Mouse (Mus musculus) kidney, embryonic 14.5 days (tissue): ENCODE data around the gene Plekho2. TPM values are rescaled to one million over a fixed set of nuclear protein-coding genes. Genes with fewer than 3 reads are reported as not detected.
A peak's percentile ranks its signal among the peaks of the same experiment; 100 is the strongest.

Experiments used
- ATAC-seq: fragments of 200-750 bp; cut with Nextera tagmentation; 2 replicates; pipeline ENCODE4 v1.8.0; 2017; ENCODE audit warnings: moderate number of reproducible peaks, mild to moderate bottlenecking, moderate TSS enrichment, moderate library complexity; ENCODE audit not compliant: low FRiP score, low TSS enrichment
- H3K27ac ChIP-seq: fragments of 300-500 bp; sonication (generic); 2 replicates; pipeline ENCODE4 v1.5.1; 2014; ENCODE audit warnings: low read depth, mild to moderate bottlenecking, low read length, moderate library complexity, mixed read lengths
- H3K27me3 ChIP-seq: fragments of 300-500 bp; sonication (generic); 2 replicates; pipeline ENCODE4 v1.6.1; 2014; ENCODE audit warnings: mild to moderate bottlenecking, low read length; ENCODE audit not compliant: control insufficient read depth, insufficient read depth
- H3K36me3 ChIP-seq: fragments of 300-500 bp; sonication (generic); 2 replicates; pipeline ENCODE4 v1.6.1; 2014; ENCODE audit warnings: low read length, mixed read lengths; ENCODE audit not compliant: control insufficient read depth, insufficient read depth
- H3K4me1 ChIP-seq: fragments of 300-500 bp; sonication (generic); 2 replicates; pipeline ENCODE4 v1.6.1; 2014; ENCODE audit warnings: low read length, mixed read lengths; ENCODE audit not compliant: control insufficient read depth, insufficient read depth
- H3K4me2 ChIP-seq: fragments of 300-500 bp; sonication (generic); replicated peaks from 2 replicates; pipeline ENCODE4 v1.6.1; 2014; ENCODE audit warnings: low read depth, mild to moderate bottlenecking, low read length
- H3K4me3 ChIP-seq: fragments of 300-500 bp; sonication (generic); 2 replicates; pipeline ENCODE4 v1.5.1; 2014; ENCODE audit warnings: mild to moderate bottlenecking, low read length
- H3K9ac ChIP-seq: fragments of 300-500 bp; sonication (generic); 2 replicates; pipeline ENCODE4 v1.6.1; 2014; ENCODE audit warnings: low read depth, mild to moderate bottlenecking, low read length, moderate library complexity
- H3K9me3 ChIP-seq: fragments of 300-500 bp; sonication (generic); 2 replicates; pipeline ENCODE4 v1.6.1; 2016; ENCODE audit warnings: low read length; ENCODE audit not compliant: control insufficient read depth
- WGBS: fragments of 180-500 bp; shearing (Covaris S2); extraction: QIAGEN DNeasy Blood & Tissue Kit; methylation state at CpG from one replicate; pipeline ENCODE4 v1.1.7; 2014; 5-methylcytosine and 5-hydroxymethylcytosine counted together
- polyA plus RNA-seq: library from polyadenylated mRNA; unstranded; fragments of >200 nt; fragmentation: Nextera tagmentation; extraction: Ambion mirVana; gene quantifications from 2 replicates; pipeline ENCODE4 v1.2.1, GENCODE M21; 2014

Gene Plekho2
- polyA plus RNA-seq, 1 experiment from 2014 or later, result 14.1 TPM

- Histone ChIP-seq H3K9me3 (no peaks in the 10 kb centered on the region), H3K27me3 (no peaks in the 10 kb centered on the region), H3K9ac (no peak overlapping the region), H3K27ac (no peak overlapping the region), H3K36me3 (no peaks in the 10 kb centered on the region), H3K4me2 (no peak overlapping the region), H3K4me3 (no peak overlapping the region), H3K4me1 (no peaks in the 10 kb centered on the region)
- 79% methylated on average over 7 of the region's 7 CpGs for WGBS
- ATAC-seq, result no peak
Measured at GRCm38 (mm10) chr9:65542111-65542524, 37.7 kb downstream of the Plekho2 start.

DNA sequence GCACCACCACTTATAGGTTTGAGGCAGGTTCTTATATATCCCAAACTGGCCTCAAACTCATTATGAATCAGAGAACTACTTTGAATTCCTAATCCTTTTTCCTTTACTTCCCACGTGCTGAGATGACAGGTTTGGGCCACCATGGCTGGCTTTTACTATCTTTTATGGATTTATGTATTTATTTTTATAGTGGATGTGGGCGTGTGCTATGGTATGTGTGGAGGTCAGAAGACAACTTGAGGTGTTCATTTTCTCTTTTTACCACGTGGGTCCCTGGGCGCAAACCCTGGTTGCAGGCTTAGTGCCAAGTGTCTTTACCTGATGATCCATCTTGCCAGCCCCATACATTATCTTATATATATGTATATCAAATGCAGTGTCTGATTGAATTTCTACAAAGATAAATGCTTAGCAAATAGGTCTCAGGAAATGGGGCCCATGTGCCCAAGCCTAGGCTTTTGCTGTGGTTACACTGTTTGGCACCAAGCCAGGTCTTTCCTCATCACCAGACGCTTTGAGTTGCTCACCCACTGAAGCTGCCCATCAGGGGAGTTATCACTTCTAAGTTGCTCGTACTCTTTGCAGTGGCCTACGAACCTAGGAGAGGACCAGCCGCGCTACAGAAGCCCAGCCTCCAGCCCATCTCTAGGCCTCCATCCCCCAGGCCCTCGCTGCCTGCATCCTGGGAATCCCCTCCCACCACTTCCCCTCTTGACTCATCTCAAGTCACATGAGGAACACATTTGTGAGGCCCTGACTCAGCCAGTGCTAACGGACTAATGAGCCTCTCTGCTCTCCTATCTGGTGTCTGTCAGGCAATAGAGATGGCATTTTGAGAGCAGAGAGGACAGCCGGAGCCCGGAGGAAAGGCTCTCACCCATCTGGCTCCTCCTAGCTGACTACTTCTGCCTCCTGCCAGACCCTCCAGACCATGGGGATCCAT lies 38.4 kb downstream of the Plekho2 start:
- peak; percentile 64; the same call in 1 of the 2 replicates for ATAC-seq
- Histone ChIP-seq H3K9ac (no peak overlapping the region), H3K4me3 (no peak overlapping the region), H3K27ac (no peak overlapping the region), H3K27me3 (no peaks in the 10 kb centered on the region), H3K4me1 (no peaks in the 10 kb centered on the region), H3K9me3 (no peaks in the 10 kb centered on the region), H3K4me2 (no peak overlapping the region), H3K36me3 (no peaks in the 10 kb centered on the region)
- 61% methylated on average over 13 of the region's 13 CpGs for WGBS

- Histone ChIP-seq H3K4me2 (no peak overlapping the region), H3K36me3 (no peaks in the 10 kb centered on the region), H3K27ac (no peak overlapping the region), H3K4me1 (no peaks in the 10 kb centered on the region), H3K9ac (no peak overlapping the region), H3K4me3 (no peak overlapping the region), H3K27me3 (no peaks in the 10 kb centered on the region), H3K9me3 (no peaks in the 10 kb centered on the region)
- ATAC-seq, result no peak
- 84% methylated on average over 9 of the region's 9 CpGs for WGBS
Measured at GRCm38 (mm10) chr9:65539697-65540096, 40.1 kb downstream of the Plekho2 start.

- Histone ChIP-seq H3K4me2 (no peak overlapping the region), H3K9me3 (no peaks in the 10 kb centered on the region), H3K9ac (no peak overlapping the region), H3K27ac (no peak overlapping the region), H3K4me1 (no peaks in the 10 kb centered on the region), H3K27me3 (no peaks in the 10 kb centered on the region), H3K4me3 (no peak overlapping the region), H3K36me3 (no peaks in the 10 kb centered on the region)
- 84% methylated on average over 8 of the region's 8 CpGs for WGBS
- ATAC-seq, result no peak
Measured at GRCm38 (mm10) chr9:65537901-65538630, 41.8 kb downstream of the Plekho2 start.

GRCm38 (mm10) chr9:65536491-65536890 lies 43.3 kb downstream of the Plekho2 start:
- H3K9ac ChIP-seq, result no peak overlapping the region
- no peak for ATAC-seq
- H3K27ac ChIP-seq, result no peak overlapping the region
- WGBS, result 78% methylated on average over 4 of the region's 4 CpGs
- H3K4me1 ChIP-seq, result no peaks in the 10 kb centered on the region
- H3K4me2 ChIP-seq, result no peak overlapping the region
- no peak overlapping the region for H3K4me3 ChIP-seq
- no peaks in the 10 kb centered on the region for H3K36me3 ChIP-seq
- H3K27me3 ChIP-seq, result no peaks in the 10 kb centered on the region
- no peaks in the 10 kb centered on the region for H3K9me3 ChIP-seq

GRCm38 (mm10) chr9:65535789-65536469 lies 43.9 kb downstream of the Plekho2 start:
- Histone ChIP-seq H3K4me3 (no peak overlapping the region), H3K27ac (no peak overlapping the region), H3K4me1 (no peaks in the 10 kb centered on the region), H3K4me2 (no peak overlapping the region), H3K27me3 (no peaks in the 10 kb centered on the region), H3K9ac (no peak overlapping the region), H3K36me3 (no peaks in the 10 kb centered on the region), H3K9me3 (no peaks in the 10 kb centered on the region)
- no peak for ATAC-seq
- WGBS, result 86% methylated on average over 10 of the region's 11 CpGs

DNA sequence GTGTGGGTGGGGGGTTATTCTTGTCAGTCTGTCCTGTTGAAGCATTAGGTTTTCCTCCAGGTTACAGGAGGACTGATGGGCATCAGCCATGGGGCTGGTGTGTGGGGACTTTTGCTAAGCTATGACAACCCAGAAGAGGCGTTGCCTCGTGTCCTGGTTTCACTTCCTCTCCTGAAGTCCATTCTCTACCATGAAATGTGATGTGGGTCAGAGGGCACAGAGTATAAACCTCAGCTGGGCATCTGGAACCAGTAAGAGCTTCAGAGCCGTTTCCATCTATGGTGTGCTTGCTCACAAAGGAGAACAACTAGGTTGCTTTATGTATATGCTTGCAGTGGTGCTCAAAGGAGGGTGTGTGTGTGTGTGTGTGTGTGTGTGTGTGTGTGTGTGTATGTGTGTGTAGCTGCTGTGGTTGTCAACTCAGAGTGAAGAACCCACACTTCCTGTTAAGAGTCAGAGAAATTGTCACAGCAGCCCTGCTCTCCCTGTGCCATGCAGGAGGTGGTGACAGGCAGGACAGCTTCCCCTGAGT lies 44.6 kb downstream of the Plekho2 start:
- Histone ChIP-seq H3K4me1 (no peaks in the 10 kb centered on the region), H3K4me2 (no peak overlapping the region), H3K27ac (no peak overlapping the region), H3K4me3 (no peak overlapping the region), H3K36me3 (no peaks in the 10 kb centered on the region), H3K9me3 (no peaks in the 10 kb centered on the region), H3K9ac (no peak overlapping the region), H3K27me3 (no peaks in the 10 kb centered on the region)
- ATAC-seq, result no peak
- 50% methylated on average over 3 of the region's 3 CpGs for WGBS

- H3K36me3 ChIP-seq, result no peaks in the 10 kb centered on the region
- H3K4me2 ChIP-seq, result no peak overlapping the region
- 88% methylated on average over 3 of the region's 3 CpGs for WGBS
- no peak overlapping the region for H3K9ac ChIP-seq
- H3K4me3 ChIP-seq, result no peak overlapping the region
- H3K4me1 ChIP-seq, result no peaks in the 10 kb centered on the region
- H3K27ac ChIP-seq, result no peak overlapping the region
- H3K27me3 ChIP-seq, result no peaks in the 10 kb centered on the region
- no peaks in the 10 kb centered on the region for H3K9me3 ChIP-seq
- no peak for ATAC-seq
Measured at GRCm38 (mm10) chr9:65534111-65534510, 45.7 kb downstream of the Plekho2 start.
